Mouse (Mus musculus): ENCODE data around the gene Agbl4.

- TF ChIP-seq FLI1 (IDR thresholded peaks at IDR 0.05; ENCODE audit: low read length) (no peak), GATA1 (IDR thresholded peaks at IDR 0.05; ENCODE audit: borderline replicate concordance, low read length) (no peak)
Observed at GRCm38 (mm10) chr4:111421785-111422184, 1024.3 kb downstream of the Agbl4 start.

All from megakaryocyte, embryonic 14.5 days (primary cell).